Mouse (Mus musculus): ENCODE results near the gene Gcsh.

Gene Gcsh

DNA sequence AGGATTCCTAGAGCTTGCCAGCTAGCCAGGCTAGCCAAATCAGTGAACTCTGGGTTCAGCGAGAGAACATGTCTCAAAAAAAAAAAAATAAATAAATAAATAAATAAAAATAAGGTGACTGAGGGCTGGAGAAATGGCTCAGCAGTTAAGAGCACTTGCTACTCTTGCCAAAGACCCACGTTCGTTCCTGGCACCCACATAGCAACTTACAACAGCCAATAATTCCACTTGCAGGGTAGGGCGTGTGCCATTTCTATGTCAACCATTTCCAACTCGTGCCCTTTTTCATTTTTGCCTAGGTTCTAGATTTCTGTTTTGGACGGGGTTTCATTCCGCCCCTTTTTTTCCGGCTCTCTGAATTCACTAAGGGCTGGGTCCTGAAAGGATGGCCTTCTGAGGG lies 15.3 kb downstream of the Gcsh start:
- DNase-seq (ENCODE audit: low read depth, low spot score): no peak

DNA sequence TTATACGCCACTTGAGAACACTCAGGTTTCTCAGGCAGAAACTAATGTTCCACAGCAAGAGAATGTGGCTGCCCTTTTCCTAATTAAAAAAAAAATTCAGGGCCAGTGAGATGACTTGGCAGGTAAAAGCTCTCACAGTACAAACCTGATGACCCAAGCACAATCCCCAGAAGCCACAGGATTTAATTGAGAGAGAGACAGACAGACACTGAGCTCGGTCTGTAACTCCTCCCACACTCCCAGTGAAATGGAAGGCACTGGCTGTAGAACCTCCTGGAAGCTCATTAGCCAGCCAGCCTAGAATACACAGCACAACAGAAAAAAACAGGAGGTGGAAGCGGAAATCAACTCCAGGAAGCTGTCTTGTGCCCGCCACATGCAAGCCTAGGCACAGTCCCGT lies 17.7 kb downstream of the Gcsh start:
- DNase-seq (ENCODE audit: low read depth, low spot score): no peak

DNA sequence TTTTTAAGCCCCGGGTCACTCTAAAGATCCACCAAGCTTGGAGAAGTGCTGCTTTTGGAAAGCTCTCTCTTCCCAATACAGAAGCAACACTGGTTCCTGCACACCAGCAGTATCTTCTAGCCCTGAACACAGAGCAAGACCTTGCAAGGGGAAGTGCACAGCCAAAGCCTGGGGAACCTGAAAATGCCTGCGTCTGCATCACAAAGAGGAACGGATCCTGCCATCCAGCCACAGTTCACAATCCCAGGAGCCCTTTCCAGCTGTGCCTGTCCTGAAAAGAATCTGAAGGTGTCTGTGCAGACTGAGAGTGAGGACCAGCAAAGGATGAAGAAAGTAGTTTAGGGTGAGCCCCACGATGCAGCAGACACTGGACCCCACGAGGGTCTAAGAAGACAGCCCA lies 18.3 kb downstream of the Gcsh start:
- no peak for DNase-seq (ENCODE audit: low read depth, low spot score)

DNA sequence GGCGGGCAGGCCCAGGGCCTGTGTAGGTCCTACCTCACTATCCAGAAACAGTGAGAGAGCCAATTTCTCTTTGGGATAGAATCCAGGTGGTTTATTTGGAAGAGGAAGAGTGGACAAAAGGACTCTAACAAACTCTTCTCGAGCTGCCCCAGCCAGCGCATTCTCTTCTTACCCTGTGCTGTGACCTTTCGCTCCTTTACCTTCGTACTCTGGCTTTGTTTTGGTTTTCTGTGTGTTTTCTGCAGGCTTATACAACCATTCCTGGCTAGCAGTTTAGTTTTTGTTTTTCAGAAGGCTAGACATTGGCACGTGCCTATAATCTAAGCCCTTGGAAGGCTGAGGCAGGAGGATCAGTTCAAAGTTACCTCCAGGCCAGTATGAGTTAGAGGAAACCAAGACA lies 23.8 kb downstream of the Gcsh start:
- DNase-seq (ENCODE audit: low read depth, low spot score): no peak

DNA sequence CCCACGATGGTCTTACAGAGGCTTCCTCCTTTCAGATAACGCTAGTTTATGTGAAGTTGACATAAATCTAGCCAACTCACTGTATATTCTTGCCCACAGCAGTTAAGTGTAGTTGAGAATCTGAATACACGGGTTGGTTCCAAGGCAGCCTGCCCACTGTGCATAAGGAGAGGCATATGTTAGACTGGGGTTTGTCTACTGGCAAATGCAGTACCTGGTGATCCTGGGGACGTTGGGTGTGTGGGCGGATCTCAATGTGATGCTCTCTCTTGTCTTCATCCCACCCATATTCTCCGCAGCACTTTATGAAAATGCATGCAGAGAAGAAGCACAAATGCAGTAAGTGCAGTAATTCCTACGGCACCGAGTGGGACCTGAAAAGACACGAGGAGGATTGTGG lies 38.9 kb downstream of the Gcsh start:
- DNase-seq (ENCODE audit: low read depth, low spot score): no peak

DNA sequence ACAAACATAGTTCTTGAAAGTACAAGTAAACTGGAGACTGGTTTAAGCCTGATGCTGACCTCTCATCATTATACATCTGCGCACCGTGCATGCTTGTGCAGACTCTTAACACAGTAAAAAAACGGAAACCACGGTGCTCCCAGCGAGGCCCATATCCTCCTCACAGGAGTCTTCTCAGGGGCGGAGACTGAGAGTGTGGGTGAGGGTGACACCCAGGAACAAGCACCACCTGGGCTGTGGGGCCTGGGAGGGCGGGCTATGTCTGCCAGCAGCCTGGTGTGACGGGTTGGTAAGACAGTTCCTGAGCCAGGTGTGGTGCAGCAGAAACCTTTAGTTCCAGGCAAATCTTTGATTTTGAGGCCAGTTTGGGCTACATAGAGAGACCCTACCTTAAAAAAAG lies 40.9 kb downstream of the Gcsh start:
- no peak for DNase-seq (ENCODE audit: low read depth, low spot score)

DNA sequence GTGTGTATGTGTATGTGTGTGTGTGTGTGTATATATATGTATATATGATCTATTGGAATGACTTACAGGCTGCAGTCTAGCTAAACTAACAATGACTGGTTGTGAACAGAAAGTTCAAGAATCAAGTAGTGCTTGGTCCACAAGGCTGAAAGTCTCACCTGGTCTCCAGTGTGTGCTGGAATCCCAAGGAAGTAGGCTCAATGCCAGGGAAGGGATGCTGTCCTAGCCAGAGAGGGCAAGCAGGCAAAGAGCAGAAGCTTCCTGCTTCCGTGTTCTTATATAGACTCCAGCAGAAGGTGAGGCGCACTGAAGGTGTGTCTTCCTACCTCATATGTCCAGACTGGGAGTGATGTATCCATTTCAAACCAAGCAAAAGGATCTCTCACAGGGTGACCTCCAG lies 41.6 kb downstream of the Gcsh start:
- no peak for DNase-seq (ENCODE audit: low read depth, low spot score)

DNA sequence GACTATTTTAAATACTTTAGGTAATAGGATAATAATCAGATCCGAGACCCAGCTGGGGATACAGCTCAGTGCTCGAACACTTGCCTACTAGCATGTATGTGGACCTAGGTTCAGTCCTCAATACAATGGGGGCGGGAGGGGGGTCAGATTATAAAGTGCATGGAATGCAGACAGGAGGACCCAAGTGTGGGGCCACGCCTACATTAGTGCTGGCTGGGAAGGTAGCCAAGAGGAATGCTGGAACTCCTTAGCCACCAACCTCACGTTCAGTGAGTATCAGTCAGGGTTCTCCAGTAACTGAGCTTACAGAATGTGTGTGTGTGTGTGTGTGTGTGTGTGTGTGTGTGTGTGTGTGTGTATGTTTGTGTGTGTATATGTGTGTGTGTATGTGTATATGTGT lies 42.0 kb downstream of the Gcsh start:
- DNase-seq (ENCODE audit: low read depth, low spot score): no peak

DNA sequence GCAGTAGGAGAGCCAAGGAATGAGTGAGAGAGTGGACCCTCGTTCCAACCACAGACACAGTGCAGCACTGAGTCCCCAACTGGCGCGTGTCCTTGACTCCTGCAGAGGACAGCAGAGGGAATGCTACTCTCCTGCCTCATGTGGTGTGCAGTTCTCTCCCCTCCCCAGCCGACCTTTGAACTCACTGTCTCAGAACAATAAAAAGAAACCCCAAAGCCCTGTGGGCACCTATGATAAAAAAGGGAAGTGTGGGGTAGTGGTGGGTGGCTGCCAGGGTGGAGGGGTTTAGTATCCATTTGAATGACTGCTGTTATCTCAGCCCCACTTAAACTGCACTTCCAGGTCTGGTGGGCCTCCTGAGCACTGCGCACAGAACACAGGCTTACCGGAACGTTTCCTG lies 45.7 kb downstream of the Gcsh start:
- no peak for DNase-seq (ENCODE audit: low read depth, low spot score)

DNA sequence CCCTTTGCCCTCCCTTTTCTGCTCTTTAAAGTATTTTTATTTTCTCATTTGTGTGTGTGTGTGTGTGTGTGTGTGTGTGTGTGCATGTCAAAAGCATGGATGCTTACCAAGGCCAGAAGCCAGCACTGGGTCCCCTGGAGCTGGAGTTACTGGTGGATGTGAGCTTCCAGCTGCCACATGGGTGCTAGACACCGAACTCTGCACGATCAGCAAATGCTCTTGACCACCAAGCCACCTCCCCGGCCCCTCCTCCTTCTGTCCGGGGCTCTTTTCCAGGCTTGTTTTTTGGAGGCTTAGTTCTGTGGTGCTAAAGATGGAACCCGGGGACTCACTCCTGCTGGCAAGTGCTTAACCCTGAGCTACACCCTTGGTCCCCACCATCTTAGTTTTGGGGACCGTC lies 46.5 kb downstream of the Gcsh start:
- DNase-seq (ENCODE audit: low read depth, low spot score): no peak

DNA sequence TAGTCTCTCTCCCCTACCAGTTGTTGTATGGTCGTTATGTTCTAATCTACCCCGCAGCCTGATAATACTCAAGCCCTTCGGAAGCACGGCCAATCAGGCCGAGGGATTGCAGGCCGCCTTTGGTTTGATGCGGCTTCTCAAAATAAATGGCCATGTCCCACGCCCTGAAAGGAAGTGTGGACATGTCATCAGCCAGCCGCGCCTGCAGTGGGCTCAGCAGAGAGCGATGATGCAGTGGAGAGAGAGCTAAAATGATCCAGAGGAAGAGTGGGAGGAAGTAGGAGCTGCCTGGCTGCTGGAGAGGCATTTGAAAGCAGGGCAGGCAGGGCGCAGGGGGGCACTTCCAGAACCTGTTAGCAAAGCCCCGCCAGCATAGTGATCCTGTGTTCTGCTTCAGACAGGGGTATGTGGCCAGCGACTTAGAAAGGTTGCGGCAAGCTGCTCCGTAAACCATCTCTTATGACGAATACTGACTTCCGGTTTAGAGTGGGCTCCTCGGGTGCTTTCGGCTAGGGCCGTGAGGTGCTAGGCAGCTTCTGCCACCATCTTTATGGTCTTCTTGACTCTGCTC lies 47.0 kb downstream of the Gcsh start:
- no peak for DNase-seq (ENCODE audit: low read depth, low spot score)

DNA sequence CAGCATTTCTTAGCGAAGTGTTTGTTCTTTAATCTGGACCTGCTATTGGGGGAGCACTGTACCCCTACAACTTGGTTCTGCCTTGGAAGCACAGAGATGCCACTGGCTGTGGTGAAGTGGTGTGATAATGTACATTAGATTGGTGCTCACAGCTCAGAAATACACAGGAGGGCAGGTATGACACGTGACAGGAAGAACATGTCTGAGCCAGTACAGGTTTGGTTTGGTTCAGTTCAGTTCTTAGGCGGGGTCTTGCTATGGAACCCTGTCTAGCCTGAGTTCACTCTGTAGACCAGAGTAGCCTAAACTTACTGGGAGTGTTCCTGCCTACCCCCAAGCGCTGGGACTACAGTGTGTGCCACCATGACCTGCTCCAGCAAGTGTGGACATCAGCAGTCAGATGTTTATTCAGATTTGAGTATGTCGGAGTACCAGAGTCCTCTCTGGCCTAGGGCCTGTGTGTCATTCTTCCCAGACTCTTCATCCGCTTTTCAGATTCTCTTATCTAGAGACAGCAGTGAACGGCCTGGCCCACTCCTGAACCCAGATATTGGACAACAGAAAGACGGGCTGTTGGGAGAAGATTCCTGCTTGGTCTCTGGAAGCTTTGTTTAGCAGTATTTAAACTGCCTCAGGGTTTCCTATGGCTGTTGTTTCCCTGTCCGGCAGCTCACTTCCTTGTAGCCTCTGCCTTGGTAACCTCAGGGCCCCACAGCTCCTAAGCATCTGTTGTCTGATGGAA lies 48.0 kb downstream of the Gcsh start:
- no peak for DNase-seq (ENCODE audit: low read depth, low spot score)

DNA sequence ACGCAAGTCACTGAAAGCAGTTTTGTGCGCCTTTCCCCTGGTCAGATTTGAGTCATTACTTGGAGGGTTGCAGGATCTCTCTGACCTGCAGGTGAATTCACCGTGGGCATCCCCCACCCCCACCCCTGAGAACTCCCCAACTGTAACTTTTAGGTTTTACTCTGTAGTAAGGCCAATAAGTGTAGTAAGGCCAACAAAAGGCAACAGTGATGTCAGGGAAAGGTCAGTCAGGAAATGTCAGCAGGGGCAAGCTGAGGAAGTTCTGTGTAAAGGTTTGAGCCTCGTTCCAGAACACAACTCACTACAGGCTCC lies 49.0 kb downstream of the Gcsh start:
- no peak for DNase-seq (ENCODE audit: low read depth, low spot score)

DNA sequence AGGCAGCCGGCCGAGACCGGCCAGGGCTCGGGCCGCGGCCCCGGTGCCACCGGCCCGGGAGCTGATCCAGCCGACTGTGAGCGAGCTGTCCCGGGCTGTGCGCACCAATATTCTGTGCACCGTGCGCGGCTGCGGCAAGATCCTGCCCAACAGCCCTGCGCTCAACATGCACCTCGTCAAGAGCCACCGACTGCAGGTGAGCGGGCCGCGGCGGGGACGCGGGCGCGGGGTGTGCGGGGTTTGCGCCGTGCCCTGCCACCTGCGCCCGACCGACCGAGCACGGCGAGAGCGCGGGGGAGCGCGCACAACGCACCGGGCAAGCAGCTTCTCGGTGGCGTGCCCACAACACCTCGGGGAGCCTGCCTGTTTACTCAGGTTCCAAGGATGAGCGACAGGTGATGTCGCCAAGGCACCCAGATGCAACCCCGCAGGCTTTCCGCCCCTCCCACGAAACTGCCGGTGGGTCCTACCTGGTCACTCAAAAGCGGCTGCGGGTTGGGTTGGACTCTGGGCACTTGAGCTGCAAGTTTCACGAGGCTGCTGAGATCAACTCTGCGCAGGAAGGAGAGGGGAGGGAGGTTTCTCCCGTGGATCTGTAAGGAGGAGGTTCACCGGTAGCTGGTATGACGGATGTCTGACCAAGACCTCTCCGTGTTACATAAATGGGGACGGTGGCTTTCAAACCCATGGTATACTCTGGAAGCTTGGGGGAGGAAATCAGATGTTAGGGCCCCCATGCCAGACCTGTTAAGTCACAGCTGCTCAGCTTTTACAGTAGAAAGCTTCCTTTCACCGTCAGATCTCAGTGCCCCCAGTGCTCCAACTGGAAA lies 49.6 kb downstream of the Gcsh start:
- DNase-seq (ENCODE audit: low read depth, low spot score): no peak

DNA sequence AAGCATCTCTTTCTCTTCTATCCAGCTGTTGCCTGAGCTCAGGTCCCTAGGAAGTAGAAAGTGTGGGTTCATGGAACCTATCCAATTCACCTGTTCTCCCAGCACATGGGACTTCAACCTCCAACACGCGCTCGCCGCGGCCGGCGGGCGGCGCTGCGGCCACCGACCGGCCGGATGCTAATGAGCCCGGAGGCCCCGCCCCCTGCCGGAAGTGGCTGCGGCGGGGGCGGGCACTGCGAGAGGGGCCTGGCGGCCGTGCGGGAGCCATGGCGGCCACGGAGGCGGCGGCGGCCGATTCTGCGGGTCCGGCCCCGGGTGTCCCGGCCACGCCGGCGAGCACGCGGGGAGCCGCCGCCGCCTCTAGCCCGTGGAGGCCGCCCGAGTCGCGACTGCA lies 50.2 kb downstream of the Gcsh start, which contains the start of gene Atmin:
Gene Atmin, plus strand, starts transcription at position 233 of the 394 bp plus-strand sequence.
- DNase-seq (ENCODE audit: low read depth, low spot score): peak; percentile 83

DNA sequence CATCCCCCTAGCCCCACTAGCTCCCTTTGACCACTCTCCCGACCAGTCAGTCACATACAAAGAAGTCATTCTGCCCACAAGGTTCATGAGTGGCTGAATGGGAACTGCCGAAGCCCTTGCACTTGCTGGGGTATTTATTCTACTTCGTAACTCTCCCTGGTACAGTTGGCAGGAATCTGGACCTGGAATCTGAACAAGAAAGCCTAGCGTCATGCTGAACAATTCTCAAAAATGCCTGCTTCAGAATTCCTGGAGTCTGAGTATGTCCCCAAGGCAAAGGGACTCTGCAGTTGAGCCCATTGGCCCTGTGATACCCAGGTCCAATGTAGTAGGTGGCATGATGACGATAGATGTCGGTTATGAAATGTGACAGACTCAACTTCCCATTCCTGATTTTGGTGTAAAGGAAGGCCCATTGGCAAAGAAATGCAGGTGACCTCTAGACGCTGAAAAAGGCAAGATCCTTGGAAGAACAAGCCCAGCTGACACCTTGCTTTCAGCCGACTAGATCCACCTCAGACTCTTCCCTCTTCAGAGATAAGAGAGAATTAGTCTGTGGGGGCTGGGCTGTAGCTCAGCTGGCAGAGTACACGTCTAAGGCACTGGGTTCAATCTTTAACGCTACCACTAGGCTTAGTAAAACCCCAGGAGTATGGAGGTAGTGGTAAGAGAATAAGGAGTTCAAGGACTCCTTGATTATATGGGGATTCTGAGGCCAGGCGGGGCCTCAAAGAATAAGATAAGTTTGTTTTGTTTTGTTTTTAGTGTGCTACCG lies 50.9 kb downstream of the Gcsh start:
- no peak for DNase-seq (ENCODE audit: low read depth, low spot score)

DNA sequence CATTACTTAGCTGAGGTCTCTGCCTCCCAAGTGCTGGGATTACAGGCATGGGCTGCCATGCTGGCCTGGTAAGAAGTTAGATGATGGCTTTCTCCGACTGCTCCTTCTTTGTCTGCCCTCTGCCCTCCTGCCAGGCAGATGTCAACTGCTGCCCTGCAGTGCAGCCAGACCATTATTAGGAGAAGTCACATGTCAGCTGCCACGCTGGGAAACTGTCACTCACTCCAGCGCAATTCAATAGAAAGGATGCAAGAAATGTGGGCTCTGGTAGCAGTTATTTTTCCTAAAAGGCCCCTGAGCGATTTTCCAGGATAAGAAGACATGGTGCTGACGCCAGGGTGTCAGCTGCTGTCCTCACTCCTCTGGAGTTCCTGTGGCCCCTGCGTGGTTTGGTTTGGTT lies 57.8 kb downstream of the Gcsh start:
- DNase-seq (ENCODE audit: low read depth, low spot score): no peak

DNA sequence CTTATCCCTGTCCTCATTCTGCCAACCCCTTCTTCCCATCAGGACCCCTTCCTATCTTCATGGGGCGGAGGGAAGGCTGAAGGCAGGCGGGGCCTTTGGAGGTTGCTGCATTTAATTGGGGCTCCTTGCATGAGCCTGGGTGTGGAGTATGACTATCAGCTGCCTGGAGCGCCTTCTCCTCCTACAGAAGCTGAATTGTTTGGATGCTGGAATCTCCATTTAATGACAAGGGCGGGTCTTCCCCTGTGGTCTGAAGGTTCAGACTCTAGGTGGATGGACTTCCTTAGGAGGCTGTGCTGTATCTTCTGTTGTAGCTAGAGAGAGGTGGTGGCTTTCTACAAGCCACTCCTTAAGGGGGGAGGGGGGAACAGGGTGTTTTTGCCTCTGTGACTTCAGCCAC lies 58.4 kb downstream of the Gcsh start:
- DNase-seq (ENCODE audit: low read depth, low spot score): no peak

Measured in c-Kit-negative CD71-positive TER-119-positive erythroid progenitor cells, embryonic 14.5 days (primary cell).